Mouse (Mus musculus): Measurements from ENCODE around the gene Slco3a1. TPM values are rescaled to one million over a fixed set of nuclear protein-coding genes. Genes with fewer than 3 reads are reported as not detected.

Gene Slco3a1
- polyA plus RNA-seq, 1 experiment from 2014 or later, result 26.9 TPM

DNA sequence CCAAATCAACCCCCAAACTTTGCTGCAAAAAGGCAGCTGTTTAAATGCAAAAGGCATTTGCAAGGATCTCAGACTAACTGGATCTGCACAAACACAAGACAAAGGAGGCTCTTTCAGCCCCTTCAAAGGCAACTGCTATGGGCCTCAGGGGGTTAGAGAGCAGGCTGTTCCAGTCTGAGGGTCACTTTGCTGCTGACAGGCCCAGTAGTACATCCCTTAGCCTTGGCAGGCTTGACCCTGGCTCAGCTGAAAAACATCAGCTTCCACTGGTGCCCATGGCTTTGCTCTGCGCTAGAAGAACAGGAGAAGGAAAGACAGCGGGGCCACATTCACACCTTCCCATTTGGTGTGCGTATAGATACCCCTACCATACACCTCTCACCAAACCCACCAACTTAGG lies 189.6 kb downstream of the Slco3a1 start:
- no peak for DNase-seq (ENCODE audit: low spot score)
- Histone ChIP-seq H3K27me3 (ENCODE audit: insufficient read depth, poor library complexity, severe bottlenecking) (0 out of 2 replicates have a peak, but pooled peaks cover 3% of the 10 kb centered on the region), H3K27ac (no peak overlapping the region), H3K4me1 (peaks cover 33% of the 10 kb centered on the region), H3K9me3 (no peaks in the 10 kb centered on the region), H3K4me3 (no peak overlapping the region), H3K36me3 (no peaks in the 10 kb centered on the region)
- 80% methylated on average over 3 of the region's 3 CpGs for WGBS

DNA sequence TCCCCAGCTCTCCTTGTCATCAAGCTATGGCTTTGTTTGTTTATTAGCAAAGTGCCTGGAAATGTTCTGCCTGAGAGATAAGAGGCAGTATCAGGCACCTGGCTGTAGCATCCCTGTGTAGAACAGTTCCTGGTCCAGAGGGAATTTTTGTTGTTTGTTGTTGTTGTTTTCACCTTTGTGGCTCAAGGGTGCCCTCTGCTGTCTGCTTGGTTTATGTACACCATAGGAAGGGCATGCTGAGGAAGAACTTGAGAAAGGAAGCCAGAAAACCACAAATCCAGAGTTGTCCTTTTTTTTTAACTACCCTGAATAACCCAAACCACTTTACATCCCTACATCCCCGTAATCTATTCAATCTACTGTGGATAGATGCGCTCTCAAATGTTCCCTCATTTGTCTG lies 191.1 kb downstream of the Slco3a1 start:
- Histone ChIP-seq H3K36me3 (no peaks in the 10 kb centered on the region), H3K27me3 (ENCODE audit: insufficient read depth, poor library complexity, severe bottlenecking) (0 out of 2 replicates have a peak, but pooled peaks cover 3% of the 10 kb centered on the region), H3K27ac (no peak overlapping the region), H3K9me3 (no peaks in the 10 kb centered on the region), H3K4me1 (peaks cover 33% of the 10 kb centered on the region), H3K4me3 (no peak overlapping the region)
- DNase-seq (ENCODE audit: low spot score), result no peak
- WGBS, result 79% methylated on average over 2 of the region's 2 CpGs

DNA sequence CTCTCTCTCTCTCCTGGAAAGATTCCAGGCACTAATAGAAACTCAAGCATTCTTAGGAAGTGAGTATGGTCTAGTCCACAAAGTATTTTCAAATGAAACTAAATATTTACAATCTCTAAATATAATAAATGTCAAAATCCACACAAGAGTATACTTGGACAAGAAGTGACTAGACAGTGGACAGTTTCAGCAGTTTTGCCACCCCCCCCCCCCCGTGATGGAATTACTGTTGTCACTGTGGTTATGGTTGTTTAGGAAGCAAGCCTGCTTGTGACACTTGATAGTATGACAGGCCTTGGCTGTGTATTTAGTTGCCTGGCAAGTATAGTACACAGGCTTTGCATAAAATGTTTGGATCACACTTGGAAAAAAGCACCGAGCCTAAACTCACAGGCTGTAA lies 192.9 kb downstream of the Slco3a1 start:
- H3K27ac ChIP-seq, result no peak overlapping the region
- peaks cover 23% of the 10 kb centered on the region for H3K4me1 ChIP-seq
- H3K4me3 ChIP-seq, result no peak overlapping the region
- no peaks in the 10 kb centered on the region for H3K27me3 ChIP-seq (ENCODE audit: insufficient read depth, poor library complexity, severe bottlenecking)
- no peaks in the 10 kb centered on the region for H3K9me3 ChIP-seq
- H3K36me3 ChIP-seq, result no peaks in the 10 kb centered on the region
- 84% methylated on average over 2 of the region's 2 CpGs for WGBS
- no peak for DNase-seq (ENCODE audit: low spot score)

DNA sequence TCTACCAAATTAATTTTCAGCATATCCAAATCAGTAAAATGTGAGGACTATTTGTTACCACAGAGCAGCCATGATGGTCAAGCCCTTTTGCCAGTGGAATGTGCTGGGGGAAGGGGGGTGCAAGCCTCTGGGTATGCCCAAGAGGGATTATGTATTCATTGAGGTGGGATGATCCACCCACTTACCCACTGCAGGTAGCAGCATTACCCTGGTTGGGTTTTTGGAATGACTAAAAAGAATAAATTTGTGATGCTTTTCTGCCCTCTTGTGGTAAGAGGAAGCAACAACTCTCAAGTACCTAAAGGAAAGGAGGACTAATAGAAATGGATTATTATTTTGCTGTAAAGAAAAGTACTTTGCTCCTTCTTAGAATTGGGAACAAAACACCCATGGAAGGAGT lies 197.6 kb downstream of the Slco3a1 start:
- H3K27me3 ChIP-seq (ENCODE audit: insufficient read depth, poor library complexity, severe bottlenecking), result 0 out of 2 replicates have a peak, but pooled peaks cover 4% of the 10 kb centered on the region
- H3K27ac ChIP-seq, result no peak overlapping the region
- DNase-seq (ENCODE audit: low spot score), result no peak
- H3K4me1 ChIP-seq, result peaks cover 11% of the 10 kb centered on the region; the same call in 1 of the 2 replicates
- H3K36me3 ChIP-seq, result no peaks in the 10 kb centered on the region
- no peak overlapping the region for H3K4me3 ChIP-seq
- H3K9me3 ChIP-seq, result no peaks in the 10 kb centered on the region

DNA sequence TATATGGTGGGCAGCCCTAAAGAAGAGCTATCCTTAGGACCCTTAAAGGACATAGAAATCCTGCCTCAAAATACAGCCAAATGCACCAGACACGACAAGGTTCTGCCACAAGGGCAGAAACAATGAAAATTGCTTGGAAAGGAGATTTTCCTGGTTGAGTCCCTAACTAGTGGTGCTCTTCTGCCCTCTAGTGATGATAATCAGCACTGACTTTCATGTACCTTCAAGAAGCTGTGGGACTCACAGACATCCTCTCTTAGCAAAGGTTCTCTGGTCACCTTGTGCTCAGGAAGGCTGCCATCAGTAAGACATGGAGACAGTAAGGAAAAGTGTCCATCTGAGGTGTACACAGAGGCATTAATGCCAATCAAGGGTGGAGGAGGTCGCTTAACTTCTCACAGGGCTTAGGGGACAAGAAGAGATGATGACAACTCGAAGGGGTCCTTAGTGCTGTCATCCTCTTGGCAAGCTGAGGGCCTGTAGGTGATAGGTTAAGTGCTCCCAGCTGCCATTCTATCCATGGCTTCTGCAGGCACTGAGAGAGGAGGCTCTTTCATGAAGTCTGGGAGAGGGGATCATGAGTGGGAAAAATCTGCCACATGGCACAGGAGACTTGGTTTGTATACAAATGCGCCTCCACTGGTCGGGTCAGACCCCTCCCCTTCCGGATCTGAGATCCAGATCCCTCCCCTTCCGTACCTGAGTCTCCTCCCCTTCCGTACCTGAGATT lies 199.9 kb downstream of the Slco3a1 start:
- H3K9me3 ChIP-seq, result no peaks in the 10 kb centered on the region
- no peak overlapping the region for H3K27ac ChIP-seq
- no peak for DNase-seq (ENCODE audit: low spot score)
- 0 out of 2 replicates have a peak, but pooled peaks cover 4% of the 10 kb centered on the region for H3K27me3 ChIP-seq (ENCODE audit: insufficient read depth, poor library complexity, severe bottlenecking)
- no peak overlapping the region for H3K4me3 ChIP-seq
- no peaks in the 10 kb centered on the region for H3K36me3 ChIP-seq
- peaks cover 8% of the 10 kb centered on the region; the same call in 1 of the 2 replicates for H3K4me1 ChIP-seq
- WGBS, result 51% methylated on average over 8 of the region's 8 CpGs

DNA sequence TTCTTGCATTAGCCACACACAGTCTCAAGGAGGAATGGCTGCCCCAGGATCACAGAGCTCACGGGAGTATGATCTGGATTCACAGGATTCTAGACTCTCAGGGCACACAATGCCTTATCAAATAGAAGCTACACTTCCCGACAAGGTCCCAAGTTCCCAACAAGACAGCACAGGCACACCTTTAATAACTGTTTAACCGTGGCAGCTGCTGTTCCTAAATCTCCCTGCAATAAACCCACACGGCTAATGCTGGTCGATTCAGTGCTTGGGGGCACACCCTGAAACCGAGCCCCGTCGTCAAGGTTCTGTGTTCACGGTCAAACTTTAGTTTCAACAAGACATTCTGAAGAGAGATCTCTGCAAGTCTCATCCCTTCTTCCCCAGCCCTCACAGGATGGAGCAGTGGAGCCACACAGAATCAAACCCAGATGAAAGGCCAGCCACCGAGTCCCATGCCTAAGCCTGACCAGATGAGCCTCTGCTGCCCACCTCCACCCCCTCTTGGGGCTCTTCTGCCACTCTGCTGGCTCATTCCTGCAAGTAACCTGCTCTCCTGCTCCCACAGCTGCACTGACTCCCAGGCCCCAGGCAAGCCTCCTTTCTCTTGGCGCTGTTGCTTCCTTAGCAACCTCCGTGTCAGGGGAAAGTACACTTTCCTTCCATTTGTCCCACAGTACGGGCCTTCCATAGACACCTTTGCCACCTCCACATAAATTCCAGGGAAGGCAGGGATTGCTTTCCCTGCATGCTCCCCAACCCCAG lies 200.7 kb downstream of the Slco3a1 start:
- Histone ChIP-seq H3K4me3 (no peak overlapping the region), H3K4me1 (peaks cover 8% of the 10 kb centered on the region; the same call in 1 of the 2 replicates), H3K9me3 (no peaks in the 10 kb centered on the region), H3K27me3 (ENCODE audit: insufficient read depth, poor library complexity, severe bottlenecking) (0 out of 2 replicates have a peak, but pooled peaks cover 9% of the 10 kb centered on the region), H3K36me3 (no peaks in the 10 kb centered on the region), H3K27ac (peak overlapping the region; percentile 70; the same call in 1 of the 2 replicates)
- 86% methylated on average over 13 of the region's 13 CpGs for WGBS
- DNase-seq (ENCODE audit: low spot score), result no peak

DNA sequence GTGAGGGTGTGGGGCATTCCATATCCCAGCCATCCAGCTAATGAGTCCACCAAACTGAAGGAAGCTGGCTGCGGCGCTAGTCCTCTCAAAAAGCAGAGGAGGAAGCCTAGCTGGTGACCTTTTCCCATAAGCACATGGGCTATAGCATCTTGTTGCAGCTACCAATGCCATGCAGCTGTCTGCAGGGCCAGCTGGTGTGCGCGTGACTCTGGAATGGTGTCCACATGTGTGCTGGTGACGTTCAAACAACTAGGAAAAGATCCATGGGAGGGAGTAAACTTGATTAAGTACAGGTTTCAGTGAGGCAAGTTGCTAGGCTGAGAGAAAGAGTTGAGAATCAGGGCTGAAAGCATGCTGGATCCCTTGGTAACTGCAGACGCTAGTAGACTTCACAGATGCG lies 201.3 kb downstream of the Slco3a1 start:
- 0 out of 2 replicates have a peak, but pooled peaks cover 10% of the 10 kb centered on the region for H3K27me3 ChIP-seq (ENCODE audit: insufficient read depth, poor library complexity, severe bottlenecking)
- DNase-seq (ENCODE audit: low spot score), result no peak
- no peak overlapping the region for H3K4me3 ChIP-seq
- no peaks in the 10 kb centered on the region for H3K36me3 ChIP-seq
- no peak overlapping the region for H3K27ac ChIP-seq
- no peaks in the 10 kb centered on the region for H3K9me3 ChIP-seq
- H3K4me1 ChIP-seq, result peaks cover 8% of the 10 kb centered on the region; the same call in 1 of the 2 replicates
- 87% methylated on average over 7 of the region's 7 CpGs for WGBS

DNA sequence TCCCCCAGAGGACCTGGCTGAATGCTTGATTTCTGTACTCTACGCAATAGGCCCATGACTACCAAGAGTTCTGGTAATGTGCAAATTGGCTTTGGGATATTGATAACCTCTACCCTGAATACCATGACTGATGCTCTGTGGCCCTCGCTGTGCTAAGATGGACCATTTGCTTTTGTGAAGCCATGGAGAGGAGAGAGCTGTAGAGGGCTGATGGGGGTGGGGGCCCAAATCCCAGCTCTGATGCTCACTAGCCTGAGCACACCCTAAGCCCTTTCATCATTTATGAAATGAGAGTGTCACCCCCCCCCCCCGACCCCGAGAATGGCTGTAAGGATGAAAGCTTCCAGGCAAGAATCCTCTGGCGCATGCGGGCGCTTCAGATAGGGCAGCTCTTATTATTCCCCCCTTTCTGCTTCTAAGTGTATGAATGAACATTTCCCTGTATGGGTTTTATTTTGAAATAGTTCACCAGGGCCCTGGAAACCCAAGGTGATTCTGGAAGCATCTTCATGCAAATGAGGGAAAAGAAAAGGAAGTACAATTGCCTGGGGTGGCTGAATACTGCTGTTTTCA lies 206.2 kb downstream of the Slco3a1 start:
- DNase-seq (ENCODE audit: low spot score), result no peak
- no peak overlapping the region for H3K4me3 ChIP-seq
- H3K36me3 ChIP-seq, result peaks cover 7% of the 10 kb centered on the region; the same call in 1 of the 2 replicates
- H3K27ac ChIP-seq, result no peak overlapping the region
- WGBS, result 84% methylated on average over 7 of the region's 7 CpGs
- H3K9me3 ChIP-seq, result no peaks in the 10 kb centered on the region
- H3K27me3 ChIP-seq (ENCODE audit: insufficient read depth, poor library complexity, severe bottlenecking), result 0 out of 2 replicates have a peak, but pooled peaks cover 15% of the 10 kb centered on the region
- 0 out of 2 replicates have a peak, but pooled peaks cover 3% of the 10 kb centered on the region for H3K4me1 ChIP-seq

DNA sequence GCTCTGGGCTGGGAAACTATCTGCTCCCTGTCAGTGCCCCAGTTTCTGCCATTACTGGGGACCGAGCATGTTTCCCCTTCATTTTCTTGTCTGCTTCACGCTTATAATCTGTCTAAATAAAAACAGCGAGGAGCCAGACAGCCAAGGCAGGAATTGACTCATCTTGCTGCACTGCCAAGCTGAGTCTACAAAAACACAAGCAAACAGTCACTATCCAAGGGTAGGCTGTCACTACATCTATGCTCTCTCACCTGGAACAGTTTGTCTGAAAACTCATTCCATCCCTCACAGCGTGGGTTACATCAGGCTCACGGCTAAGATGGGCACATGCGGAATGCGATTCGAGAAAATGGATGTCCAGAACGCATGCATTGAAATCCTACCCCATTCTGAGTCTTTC lies 207.6 kb downstream of the Slco3a1 start:
- no peak overlapping the region for H3K4me3 ChIP-seq
- no peaks in the 10 kb centered on the region for H3K9me3 ChIP-seq
- H3K36me3 ChIP-seq, result peaks cover 7% of the 10 kb centered on the region; the same call in 1 of the 2 replicates
- no peak for DNase-seq (ENCODE audit: low spot score)
- WGBS, result 90% methylated on average over 9 of the region's 9 CpGs
- H3K27me3 ChIP-seq (ENCODE audit: insufficient read depth, poor library complexity, severe bottlenecking), result 0 out of 2 replicates have a peak, but pooled peaks cover 11% of the 10 kb centered on the region
- H3K4me1 ChIP-seq, result 0 out of 2 replicates have a peak, but pooled peaks cover 3% of the 10 kb centered on the region
- no peak overlapping the region for H3K27ac ChIP-seq

DNA sequence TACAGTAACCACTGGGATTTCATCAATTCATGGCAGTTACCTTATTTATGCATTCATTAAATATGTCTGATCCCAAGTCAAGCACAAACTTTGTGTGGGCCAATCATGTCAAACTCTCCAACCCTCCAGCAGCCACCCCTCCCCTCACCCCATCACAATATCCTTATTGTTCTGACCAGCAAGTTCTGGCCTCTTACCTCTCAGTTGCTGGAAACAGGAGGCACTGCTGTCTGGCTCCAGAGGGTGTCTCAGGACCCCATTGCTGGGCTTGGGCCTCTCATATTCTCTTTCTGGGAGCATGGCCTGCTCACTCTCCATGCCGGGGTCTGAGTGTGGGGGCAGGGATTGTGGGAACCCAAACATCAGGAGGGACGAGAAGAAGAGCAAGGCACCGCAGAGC lies 208.1 kb downstream of the Slco3a1 start:
- no peak for DNase-seq (ENCODE audit: low spot score)
- Histone ChIP-seq H3K4me1 (peaks cover 4% of the 10 kb centered on the region), H3K27ac (no peak overlapping the region), H3K27me3 (ENCODE audit: insufficient read depth, poor library complexity, severe bottlenecking) (0 out of 2 replicates have a peak, but pooled peaks cover 11% of the 10 kb centered on the region), H3K4me3 (no peak overlapping the region), H3K36me3 (peaks cover 7% of the 10 kb centered on the region; the same call in 1 of the 2 replicates), H3K9me3 (no peaks in the 10 kb centered on the region)
- WGBS, result 75% methylated on average over 3 of the region's 3 CpGs

DNA sequence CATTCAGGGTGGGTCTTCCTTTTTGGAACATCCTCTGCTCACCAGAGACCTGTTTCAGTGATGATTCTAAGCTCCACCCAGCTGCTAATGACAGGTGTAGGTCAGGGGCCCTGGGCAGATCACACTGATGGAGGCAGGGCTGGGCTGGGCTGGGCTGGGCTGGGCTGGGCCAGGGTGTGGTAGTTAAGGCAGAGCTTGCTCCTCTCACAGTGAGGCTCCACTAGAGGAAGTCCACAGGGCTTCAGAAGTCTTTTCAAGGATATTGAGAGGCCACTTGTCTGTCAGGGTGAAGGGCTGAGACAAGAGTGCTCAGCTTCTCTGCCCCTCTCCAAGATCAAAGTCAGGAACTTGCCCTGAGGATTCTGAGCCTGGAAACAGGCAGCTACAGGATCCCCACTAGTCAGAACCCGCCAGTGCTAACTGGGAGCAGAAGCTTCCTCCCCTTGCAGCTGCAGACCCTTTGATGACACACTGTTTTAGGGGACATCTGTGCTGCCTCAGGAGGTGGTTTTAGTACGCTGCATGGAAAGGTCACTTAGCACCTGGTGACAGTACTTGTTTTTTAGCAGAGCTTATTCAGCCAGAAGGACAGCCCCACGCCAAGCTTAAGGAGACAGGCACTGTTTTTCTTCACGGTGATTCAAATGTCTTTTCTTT lies 213.3 kb downstream of the Slco3a1 start:
- Histone ChIP-seq H3K36me3 (0 out of 2 replicates have a peak, but pooled peaks cover 3% of the 10 kb centered on the region), H3K27me3 (ENCODE audit: insufficient read depth, poor library complexity, severe bottlenecking) (0 out of 2 replicates have a peak, but pooled peaks cover 5% of the 10 kb centered on the region), H3K4me3 (no peak overlapping the region), H3K9me3 (no peaks in the 10 kb centered on the region), H3K4me1 (peaks cover 9% of the 10 kb centered on the region), H3K27ac (no peak overlapping the region)
- WGBS, result 41% methylated on average over 4 of the region's 4 CpGs
- DNase-seq (ENCODE audit: low spot score), result no peak

DNA sequence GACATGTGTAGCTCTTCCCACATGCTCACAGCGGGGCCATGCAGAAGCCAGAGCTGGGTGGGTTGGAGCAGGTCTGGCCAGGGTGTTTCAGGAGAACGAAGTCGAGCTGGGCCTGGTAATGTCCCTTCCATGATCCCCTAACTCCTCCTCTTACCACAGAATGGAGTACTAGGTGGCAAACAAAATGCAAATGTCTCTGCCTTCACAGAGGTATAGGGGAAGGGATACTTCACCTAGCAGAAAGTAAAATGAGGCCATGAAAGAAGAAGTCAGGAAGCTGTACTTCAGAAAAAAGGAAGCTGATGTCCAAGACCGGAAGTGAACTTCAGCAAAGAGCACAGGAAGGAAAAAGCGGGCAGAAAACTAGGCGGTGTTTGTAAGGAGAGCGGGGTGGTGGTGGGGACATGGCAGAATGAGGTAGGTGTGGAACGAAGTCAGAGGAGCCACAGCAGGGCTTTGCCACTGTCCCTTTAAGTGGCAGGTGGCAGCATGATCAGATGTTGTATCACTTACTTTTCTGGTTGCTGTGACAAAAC lies 214.1 kb downstream of the Slco3a1 start:
- Histone ChIP-seq H3K9me3 (no peaks in the 10 kb centered on the region), H3K4me1 (peaks cover 9% of the 10 kb centered on the region), H3K27me3 (ENCODE audit: insufficient read depth, poor library complexity, severe bottlenecking) (0 out of 2 replicates have a peak, but pooled peaks cover 2% of the 10 kb centered on the region), H3K4me3 (no peak overlapping the region), H3K27ac (no peak overlapping the region), H3K36me3 (0 out of 2 replicates have a peak, but pooled peaks cover under 1% of the 10 kb centered on the region)
- DNase-seq (ENCODE audit: low spot score), result no peak
- WGBS, result 74% methylated on average over 8 of the region's 8 CpGs

Data from heart, embryonic 10.5 days (tissue).